Mouse (Mus musculus): ENCODE measurements around the gene Atp6v0a1. TPM values are rescaled to one million over a fixed set of nuclear protein-coding genes. Genes with fewer than 3 reads are reported as not detected.

Gene Atp6v0a1
- total and polyA plus RNA-seq, 2 experiments: 21.5 to 37.7 TPM

DNA sequence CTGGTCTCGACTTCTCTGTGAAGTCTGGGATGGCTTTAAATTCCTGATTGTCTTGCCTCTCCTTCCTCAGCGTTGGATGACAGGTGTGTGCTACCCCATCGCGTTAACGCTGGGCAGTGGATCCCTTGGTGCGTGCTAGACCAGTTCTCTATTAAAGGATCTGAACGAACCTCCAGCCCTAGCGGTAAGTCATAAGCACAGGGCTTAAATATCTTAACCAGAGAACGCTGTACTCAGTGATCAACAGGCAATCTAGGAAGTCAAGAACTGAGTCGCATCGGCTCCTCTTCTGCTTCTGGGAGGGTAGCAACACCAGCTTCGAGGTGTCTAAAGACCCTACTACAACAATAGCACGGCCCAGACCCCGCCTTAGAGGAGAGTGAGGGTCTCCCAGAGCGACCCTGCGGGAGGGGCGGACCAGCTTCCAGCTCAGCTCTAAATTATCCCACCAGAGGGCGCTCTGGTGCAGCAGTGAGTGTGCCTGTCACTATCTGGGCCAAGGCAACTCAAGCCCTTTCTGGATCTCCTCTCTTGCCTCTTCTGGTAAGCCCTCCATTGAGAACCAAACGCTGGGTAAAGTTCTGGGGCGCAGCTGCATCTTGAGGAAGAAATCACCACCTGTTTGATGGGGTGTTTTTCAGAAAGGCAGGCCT is 26.0 kb upstream of the Atp6v0a1 start:
- no peaks in the 10 kb centered on the region for H3K36me3 ChIP-seq (ENCODE audit: control insufficient read depth, insufficient read depth, low read length)
- H3K27me3 ChIP-seq (ENCODE audit: control insufficient read depth, insufficient read depth, low read length): no peaks in the 10 kb centered on the region
- H3K9ac ChIP-seq (ENCODE audit: low read depth, low read length): peak overlapping the region; percentile 64
- no peak overlapping the region for H3K27ac ChIP-seq (replicated peaks; ENCODE audit: insufficient read depth, low read depth, low read length)
- TF ChIP-seq CTCF (IDR thresholded peaks at IDR 0.05; ENCODE audit: low read depth, low read length) (peak; percentile 96), POLR2A (IDR thresholded peaks at IDR 0.05; ENCODE audit: extremely low read depth, insufficient read depth, low read length) (no peak)
- peaks cover 5% of the 10 kb centered on the region; the same call in 1 of the 2 replicates for H3K4me1 ChIP-seq (ENCODE audit: control insufficient read depth, insufficient read depth, low read length)
- DNase-seq (ENCODE audit: extremely low read depth, low read depth, low spot score): peak; percentile 33
- H3K79me2 ChIP-seq (ENCODE audit: control insufficient read depth, insufficient read depth, low read length): no peaks in the 10 kb centered on the region
- 2% methylated on average over 20 of the region's 20 CpGs for WGBS
- H3K4me3 ChIP-seq (ENCODE audit: insufficient read depth, low read depth, low read length): peak overlapping the region; percentile 37

DNA sequence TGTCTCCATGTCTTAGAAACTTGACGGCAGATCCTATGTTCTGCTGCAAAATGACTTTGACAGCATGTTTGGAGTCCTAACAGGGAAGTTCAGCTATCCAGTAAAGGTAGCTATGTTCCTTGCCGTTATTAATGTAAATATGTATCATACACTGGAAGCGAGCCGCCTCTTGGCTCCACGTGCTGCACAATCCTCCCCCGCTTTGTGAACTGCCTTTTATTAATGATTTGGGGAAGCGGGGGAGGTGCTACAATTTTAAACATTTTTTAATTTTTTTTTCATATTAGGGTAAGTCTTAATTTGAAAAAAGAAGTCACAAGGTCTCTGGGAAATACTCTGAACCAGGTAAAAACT is 25.5 kb upstream of the Atp6v0a1 start:
- peaks cover 5% of the 10 kb centered on the region; the same call in 1 of the 2 replicates for H3K4me1 ChIP-seq (ENCODE audit: control insufficient read depth, insufficient read depth, low read length)
- TF ChIP-seq POLR2A (IDR thresholded peaks at IDR 0.05; ENCODE audit: extremely low read depth, insufficient read depth, low read length) (no peak), CTCF (IDR thresholded peaks at IDR 0.05; ENCODE audit: low read depth, low read length) (no peak)

DNA sequence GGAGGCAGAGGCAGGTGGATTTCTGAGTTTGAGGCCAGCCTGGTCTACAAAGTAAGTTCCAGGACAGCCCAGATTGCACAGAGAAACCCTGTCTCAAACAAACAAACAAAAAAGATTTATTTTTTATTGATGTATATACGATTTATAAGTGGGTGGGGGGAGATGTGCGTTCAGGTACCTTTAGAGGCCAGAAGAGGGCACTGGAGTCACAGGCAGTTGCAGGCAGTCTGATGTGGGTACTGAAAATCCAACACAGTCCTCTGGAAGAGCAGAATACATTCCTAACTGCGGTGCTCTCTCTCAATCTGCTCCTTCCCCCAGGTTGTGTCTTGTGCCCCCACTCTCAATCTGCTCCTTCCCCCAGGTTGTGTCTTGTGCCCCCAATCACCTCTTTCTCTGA is 23.6 kb upstream of the Atp6v0a1 start:
- Histone ChIP-seq H3K79me2 (ENCODE audit: control insufficient read depth, insufficient read depth, low read length) (no peaks in the 10 kb centered on the region), H3K4me3 (ENCODE audit: insufficient read depth, low read depth, low read length) (no peak overlapping the region), H3K4me1 (ENCODE audit: control insufficient read depth, insufficient read depth, low read length) (peaks cover 4% of the 10 kb centered on the region; the same call in 1 of the 2 replicates), H3K36me3 (ENCODE audit: control insufficient read depth, insufficient read depth, low read length) (no peaks in the 10 kb centered on the region), H3K27ac (replicated peaks; ENCODE audit: insufficient read depth, low read depth, low read length) (no peak overlapping the region), H3K27me3 (ENCODE audit: control insufficient read depth, insufficient read depth, low read length) (no peaks in the 10 kb centered on the region), H3K9ac (ENCODE audit: low read depth, low read length) (no peak overlapping the region)
- 79% methylated on average over 3 of the region's 3 CpGs for WGBS
- DNase-seq (ENCODE audit: extremely low read depth, low read depth, low spot score): no peak
- no peak for TF ChIP-seq POLR2A (IDR thresholded peaks at IDR 0.05; ENCODE audit: extremely low read depth, insufficient read depth, low read length)
- TF ChIP-seq CTCF (IDR thresholded peaks at IDR 0.05; ENCODE audit: low read depth, low read length): peak; percentile 34

More for the DNA sequence above, 25.5 kb upstream of the Atp6v0a1 start:
- Histone ChIP-seq H3K79me2 (ENCODE audit: control insufficient read depth, insufficient read depth, low read length) (no peaks in the 10 kb centered on the region), H3K4me3 (ENCODE audit: insufficient read depth, low read depth, low read length) (no peak overlapping the region), H3K36me3 (ENCODE audit: control insufficient read depth, insufficient read depth, low read length) (no peaks in the 10 kb centered on the region), H3K9ac (ENCODE audit: low read depth, low read length) (no peak overlapping the region), H3K27me3 (ENCODE audit: control insufficient read depth, insufficient read depth, low read length) (no peaks in the 10 kb centered on the region), H3K27ac (replicated peaks; ENCODE audit: insufficient read depth, low read depth, low read length) (no peak overlapping the region)
- 79% methylated on average over 7 of the region's 7 CpGs for WGBS
- no peak for DNase-seq (ENCODE audit: extremely low read depth, low read depth, low spot score)

DNA sequence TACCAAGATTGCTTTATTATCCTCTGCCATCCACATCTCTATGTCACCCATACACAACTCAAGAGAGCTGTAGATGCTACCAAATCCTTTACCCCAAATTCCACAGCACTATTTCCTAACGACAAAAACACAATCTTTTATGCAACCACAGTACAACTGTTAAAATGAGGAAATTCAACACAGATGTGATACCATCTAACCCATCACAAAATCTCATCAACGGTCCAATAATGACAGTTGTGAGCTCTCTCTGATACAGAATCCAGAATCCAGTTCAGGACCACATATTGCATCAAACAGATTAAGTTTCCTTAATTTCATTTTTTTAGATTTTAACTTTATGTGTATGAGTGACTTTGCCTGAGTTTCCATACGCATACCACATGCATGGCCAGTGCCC is 20.6 kb upstream of the Atp6v0a1 start:
- H3K27ac ChIP-seq (replicated peaks; ENCODE audit: insufficient read depth, low read depth, low read length): no peak overlapping the region
- no peak overlapping the region for H3K9ac ChIP-seq (ENCODE audit: low read depth, low read length)
- WGBS: 85% methylated on average over 3 of the region's 3 CpGs
- no peaks in the 10 kb centered on the region for H3K4me1 ChIP-seq (ENCODE audit: control insufficient read depth, insufficient read depth, low read length)
- H3K79me2 ChIP-seq (ENCODE audit: control insufficient read depth, insufficient read depth, low read length): no peaks in the 10 kb centered on the region
- H3K27me3 ChIP-seq (ENCODE audit: control insufficient read depth, insufficient read depth, low read length): no peaks in the 10 kb centered on the region
- no peak overlapping the region for H3K4me3 ChIP-seq (ENCODE audit: insufficient read depth, low read depth, low read length)
- no peak for TF ChIP-seq CTCF (IDR thresholded peaks at IDR 0.05; ENCODE audit: low read depth, low read length)
- no peak for TF ChIP-seq POLR2A (IDR thresholded peaks at IDR 0.05; ENCODE audit: extremely low read depth, insufficient read depth, low read length)
- H3K36me3 ChIP-seq (ENCODE audit: control insufficient read depth, insufficient read depth, low read length): no peaks in the 10 kb centered on the region
- DNase-seq (ENCODE audit: extremely low read depth, low read depth, low spot score): no peak

DNA sequence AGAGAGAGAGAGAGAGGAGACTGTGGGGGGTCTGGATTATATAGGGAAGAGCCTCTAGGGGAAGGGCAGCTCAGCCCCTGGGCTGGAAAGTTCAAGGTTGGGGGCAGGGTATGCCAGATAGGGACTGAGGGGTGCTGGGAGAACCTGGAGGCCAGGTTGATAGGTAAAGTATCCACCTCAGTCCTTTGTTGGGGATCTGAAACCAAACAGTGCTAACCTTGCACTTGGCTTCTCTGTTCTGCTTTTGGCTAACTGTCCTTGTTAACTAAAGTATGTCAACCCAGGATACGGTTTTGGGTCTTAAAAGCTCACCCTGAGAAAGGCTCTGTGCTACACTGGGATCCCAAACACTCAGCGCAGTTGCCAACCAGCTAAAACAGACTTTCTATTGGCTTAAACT is 19.6 kb upstream of the Atp6v0a1 start:
- no peak overlapping the region for H3K4me3 ChIP-seq (ENCODE audit: insufficient read depth, low read depth, low read length)
- no peak overlapping the region for H3K9ac ChIP-seq (ENCODE audit: low read depth, low read length)
- no peaks in the 10 kb centered on the region; the same call in 1 of the 2 replicates for H3K4me1 ChIP-seq (ENCODE audit: control insufficient read depth, insufficient read depth, low read length)
- H3K36me3 ChIP-seq (ENCODE audit: control insufficient read depth, insufficient read depth, low read length): no peaks in the 10 kb centered on the region
- H3K27me3 ChIP-seq (ENCODE audit: control insufficient read depth, insufficient read depth, low read length): no peaks in the 10 kb centered on the region
- 64% methylated on average over 2 of the region's 2 CpGs for WGBS
- no peak for DNase-seq (ENCODE audit: extremely low read depth, low read depth, low spot score)
- no peaks in the 10 kb centered on the region for H3K79me2 ChIP-seq (ENCODE audit: control insufficient read depth, insufficient read depth, low read length)
- no peak for TF ChIP-seq POLR2A (IDR thresholded peaks at IDR 0.05; ENCODE audit: extremely low read depth, insufficient read depth, low read length)
- TF ChIP-seq CTCF (IDR thresholded peaks at IDR 0.05; ENCODE audit: low read depth, low read length): no peak
- no peak overlapping the region for H3K27ac ChIP-seq (replicated peaks; ENCODE audit: insufficient read depth, low read depth, low read length)

DNA sequence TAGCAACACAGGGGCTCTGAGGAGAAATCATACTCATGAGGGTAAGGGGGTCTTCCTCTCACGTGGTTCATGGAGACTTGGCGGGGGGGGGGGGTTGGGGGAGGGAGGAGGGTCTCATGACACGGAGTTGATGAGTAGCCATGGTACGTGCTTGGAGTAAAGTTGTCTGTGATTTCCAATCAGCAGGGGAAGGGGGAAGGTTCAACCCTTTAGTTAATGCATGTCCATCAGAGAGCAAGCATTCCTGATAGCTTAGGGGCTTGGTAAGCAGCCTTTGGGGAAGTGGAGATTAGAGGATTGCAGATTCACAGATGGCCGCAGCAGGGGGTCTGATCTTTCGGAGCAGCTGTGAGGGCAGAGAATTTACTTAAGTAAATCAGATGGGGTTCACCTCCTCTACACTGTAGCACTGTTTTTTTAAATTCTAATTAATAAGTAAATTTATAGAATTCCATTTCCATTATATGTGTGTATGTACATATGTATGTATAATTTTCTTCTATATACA is 18.2 kb upstream of the Atp6v0a1 start:
- no peak for DNase-seq (ENCODE audit: extremely low read depth, low read depth, low spot score)
- no peaks in the 10 kb centered on the region for H3K36me3 ChIP-seq (ENCODE audit: control insufficient read depth, insufficient read depth, low read length)
- H3K4me1 ChIP-seq (ENCODE audit: control insufficient read depth, insufficient read depth, low read length): no peaks in the 10 kb centered on the region; the same call in 1 of the 2 replicates
- H3K27me3 ChIP-seq (ENCODE audit: control insufficient read depth, insufficient read depth, low read length): no peaks in the 10 kb centered on the region
- H3K4me3 ChIP-seq (ENCODE audit: insufficient read depth, low read depth, low read length): no peak overlapping the region
- H3K27ac ChIP-seq (replicated peaks; ENCODE audit: insufficient read depth, low read depth, low read length): no peak overlapping the region
- WGBS: 59% methylated on average over 6 of the region's 6 CpGs
- no peaks in the 10 kb centered on the region for H3K79me2 ChIP-seq (ENCODE audit: control insufficient read depth, insufficient read depth, low read length)
- TF ChIP-seq POLR2A (IDR thresholded peaks at IDR 0.05; ENCODE audit: extremely low read depth, insufficient read depth, low read length) (no peak), CTCF (IDR thresholded peaks at IDR 0.05; ENCODE audit: low read depth, low read length) (no peak)
- H3K9ac ChIP-seq (ENCODE audit: low read depth, low read length): no peak overlapping the region

All from liver, adult 2 months (tissue).